Mouse (Mus musculus): ENCODE data around the gene Cldn13.
"Not testable (repeated sequence)": the region's sequence is repeated elsewhere in the genome, so short reads cannot be mapped to it uniquely, and the experiment has no call there.

Gene Cldn13

DNA sequence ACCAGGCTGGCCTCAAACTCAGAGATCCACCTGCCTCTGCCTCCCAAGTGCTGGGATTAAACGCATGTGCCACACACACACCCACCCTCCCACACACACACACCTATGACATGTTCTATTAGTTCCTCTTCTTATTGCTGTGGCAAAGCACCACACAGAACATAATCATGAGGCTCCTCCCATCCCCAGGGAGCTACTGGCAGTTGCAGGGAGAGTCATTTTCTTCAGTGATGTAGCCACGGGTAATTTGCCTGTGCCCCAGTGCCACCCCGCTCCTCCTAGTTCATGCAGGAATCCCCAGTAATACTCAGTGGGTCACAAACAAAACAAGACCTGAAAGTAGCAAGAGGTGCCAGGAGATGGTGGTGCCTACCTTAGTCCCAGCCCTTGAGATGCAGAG, 19.3 kb upstream of the Cldn13 start:
- DNase-seq (ENCODE audit: low read depth in 1 of 2, low spot score in 2 of 2): no peak

DNA sequence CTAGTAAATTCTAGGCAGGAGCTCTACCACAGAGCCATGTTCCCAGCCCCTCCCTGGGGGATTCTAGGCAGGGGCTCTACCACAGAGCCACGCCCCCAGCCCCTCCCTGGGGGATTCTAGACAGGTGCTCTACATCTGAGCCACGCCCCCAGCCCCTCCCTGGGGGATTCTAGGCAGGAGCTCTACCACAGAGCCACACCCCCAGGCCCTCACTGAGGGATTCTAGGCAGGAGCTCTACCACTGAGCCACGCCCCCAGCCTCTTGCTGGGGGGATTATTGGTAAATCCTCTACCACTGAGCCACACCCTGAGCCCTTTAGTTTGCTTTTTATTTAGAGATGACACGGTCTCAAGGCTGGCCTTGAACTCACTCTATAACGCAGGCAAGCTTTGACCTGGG, 18.4 kb upstream of the Cldn13 start:
- not testable (repeated sequence) for DNase-seq (ENCODE audit: low read depth in 1 of 2, low spot score in 2 of 2)

- no peak for DNase-seq (ENCODE audit: low read depth in 1 of 2, low spot score in 2 of 2)
Measured at GRCm38 (mm10) chr5:134933281-134933680, 18.0 kb upstream of the Cldn13 start.

DNA sequence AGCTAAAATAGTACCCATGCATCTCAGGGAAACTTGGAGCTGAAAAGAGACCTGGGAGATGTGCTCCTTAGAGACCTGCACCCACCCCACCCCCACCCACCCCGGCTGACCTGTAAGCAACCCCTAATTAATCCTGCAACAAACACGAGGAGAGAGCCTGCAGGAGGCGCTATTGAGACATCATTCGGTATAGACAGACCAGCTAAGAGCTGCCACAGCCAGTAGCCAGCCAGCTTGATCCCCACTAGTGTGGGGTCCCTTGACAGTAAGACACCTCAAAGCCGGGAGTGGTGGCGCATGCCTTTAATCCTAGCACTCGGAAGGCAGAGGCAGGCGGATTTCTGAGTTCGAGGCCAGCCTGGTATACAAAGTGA, 17.6 kb upstream of the Cldn13 start:
- DNase-seq (ENCODE audit: low read depth in 1 of 2, low spot score in 2 of 2): peak in 1 of 2 experiments; percentile 33

DNA sequence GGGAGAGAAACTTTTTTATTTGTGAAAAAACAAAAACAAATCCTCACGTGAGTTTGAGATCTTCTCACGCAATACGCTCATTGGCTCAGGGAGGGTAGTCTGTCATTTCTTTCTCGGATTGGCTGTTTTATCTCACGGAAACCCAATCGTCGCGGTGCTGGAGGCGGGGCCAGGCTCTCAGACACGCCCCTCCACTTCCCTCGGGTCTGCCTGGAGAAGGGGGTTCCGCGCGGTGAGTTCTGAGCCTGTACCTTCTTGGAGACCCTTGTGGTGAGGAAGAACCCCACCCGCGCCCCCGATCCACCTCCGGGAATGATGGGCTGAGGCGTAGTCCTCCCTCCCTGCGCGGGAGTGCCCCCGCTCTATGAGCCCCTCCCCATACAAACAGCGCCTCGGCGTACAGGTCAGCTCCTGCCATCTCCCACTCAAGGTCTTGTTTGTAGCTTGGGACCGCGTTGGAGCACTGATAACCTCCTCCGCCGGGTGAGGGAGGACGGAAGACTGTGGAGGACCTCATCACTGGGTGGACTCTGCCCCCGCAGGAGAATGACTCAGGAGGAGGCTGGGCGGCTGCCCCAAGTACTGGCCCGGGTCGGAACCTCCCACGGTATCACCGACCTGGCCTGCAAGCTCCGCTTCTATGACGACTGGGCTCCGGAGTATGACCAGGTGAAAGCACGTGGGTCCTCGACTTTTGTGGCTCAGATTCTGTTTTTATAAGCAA, 17.0 kb upstream of the Cldn13 start, which contains the start of gene Mettl27:
Gene Mettl27, plus strand, starts transcription at position 190 of the 724 bp plus-strand sequence.
- peak; percentile 51 to 73 for DNase-seq (ENCODE audit: low read depth in 1 of 2, low spot score in 2 of 2)

- DNase-seq (ENCODE audit: low read depth in 1 of 2, low spot score in 2 of 2): no peak
Measured at GRCm38 (mm10) chr5:134929988-134930387, 14.7 kb upstream of the Cldn13 start.

DNA sequence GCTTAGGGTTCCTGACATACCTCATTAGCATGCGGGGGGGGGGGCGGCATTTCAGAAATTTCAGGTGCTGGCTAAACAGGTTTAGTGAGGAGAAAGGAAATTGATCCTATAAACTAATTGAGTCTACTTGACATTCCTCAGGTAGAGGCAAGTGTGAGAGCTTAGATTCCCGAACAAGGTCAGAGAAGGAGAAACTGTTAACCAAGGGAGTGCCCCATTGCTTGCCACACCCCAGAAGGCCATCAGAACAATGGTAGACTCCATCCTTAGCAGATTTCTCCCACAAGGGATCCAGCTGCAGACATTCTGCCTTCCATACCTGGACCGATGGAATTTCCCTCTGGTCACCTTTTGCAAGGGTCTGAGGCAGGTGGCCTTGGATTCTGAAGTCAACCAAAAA, 11.4 kb upstream of the Cldn13 start:
- no peak for DNase-seq (ENCODE audit: low read depth in 1 of 2, low spot score in 2 of 2)

- no peak for DNase-seq (ENCODE audit: low read depth in 1 of 2, low spot score in 2 of 2)
Measured at GRCm38 (mm10) chr5:134923141-134923540, 7.8 kb upstream of the Cldn13 start.

DNA sequence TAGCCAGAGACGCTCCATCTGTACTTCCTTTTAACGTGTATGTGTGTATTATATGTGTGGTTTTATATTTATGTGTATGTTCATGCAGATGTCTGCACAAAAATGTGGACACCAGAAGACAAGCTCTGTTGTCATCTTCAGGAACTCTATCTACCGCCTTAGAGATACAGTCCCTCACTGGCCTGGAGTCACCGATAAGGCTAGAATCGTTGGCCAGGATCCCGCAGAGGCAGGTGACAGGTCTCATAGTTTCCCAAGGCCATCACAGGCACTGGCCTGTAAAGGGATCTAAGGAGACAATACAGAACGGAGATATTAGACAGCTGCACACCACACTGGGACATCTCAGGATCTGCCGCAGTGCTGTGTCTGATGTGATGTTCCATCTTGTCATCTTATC, 5.8 kb upstream of the Cldn13 start:
- no peak for DNase-seq (ENCODE audit: low read depth in 1 of 2, low spot score in 2 of 2)

DNA sequence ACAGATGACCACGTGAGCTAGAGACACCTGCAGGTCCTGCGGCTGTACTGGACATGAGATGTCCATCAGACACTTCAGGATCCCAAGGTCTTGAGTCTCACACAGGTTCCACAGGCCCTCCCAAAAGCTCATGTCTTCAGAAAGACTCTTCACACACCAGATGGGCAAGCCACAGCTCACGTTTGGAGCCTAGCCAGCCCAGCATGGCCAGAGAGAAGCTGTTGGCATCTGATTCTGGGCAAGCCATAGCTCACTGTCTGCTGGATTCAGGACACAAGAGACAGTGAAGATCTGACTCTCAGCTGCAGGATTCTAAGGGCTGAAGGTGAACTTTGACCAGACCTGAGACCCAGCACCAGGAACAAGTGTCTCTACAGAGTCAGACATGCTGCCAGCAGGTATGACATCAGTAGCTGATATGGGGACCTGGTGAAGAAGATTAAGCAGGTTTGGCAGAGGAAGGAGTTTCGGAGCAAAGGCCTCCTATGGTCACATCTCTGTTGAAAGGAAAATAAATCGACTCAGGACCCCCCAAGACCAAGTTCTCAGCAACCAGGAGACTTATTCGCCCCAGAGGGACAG, 4.9 kb upstream of the Cldn13 start:
- DNase-seq (ENCODE audit: low read depth in 1 of 2, low spot score in 2 of 2): no peak

DNA sequence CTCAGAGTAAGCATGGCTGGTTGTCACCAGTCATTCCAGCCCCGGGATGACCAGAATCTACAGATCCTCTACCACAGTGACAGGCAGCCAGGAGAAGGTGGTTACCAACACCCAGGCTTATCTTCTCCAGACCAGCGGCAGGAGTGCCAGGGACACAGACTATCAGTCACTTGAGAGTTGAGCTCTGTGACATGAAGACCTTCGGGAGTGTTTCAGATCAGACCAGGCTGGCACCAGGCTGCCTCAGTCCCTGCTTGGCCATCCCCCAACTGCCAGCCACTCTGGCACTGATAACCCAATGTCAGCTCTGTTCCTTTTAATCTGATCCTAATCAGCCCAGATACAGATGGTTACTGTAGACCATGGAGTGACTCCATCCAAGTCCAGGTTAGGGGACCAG, 3.8 kb upstream of the Cldn13 start:
- no peak for DNase-seq (ENCODE audit: low read depth in 1 of 2, low spot score in 2 of 2)

GRCm38 (mm10) chr5:134918071-134918832, 2.9 kb upstream of the Cldn13 start:
- DNase-seq (ENCODE audit: low read depth in 1 of 2, low spot score in 2 of 2): no peak

DNA sequence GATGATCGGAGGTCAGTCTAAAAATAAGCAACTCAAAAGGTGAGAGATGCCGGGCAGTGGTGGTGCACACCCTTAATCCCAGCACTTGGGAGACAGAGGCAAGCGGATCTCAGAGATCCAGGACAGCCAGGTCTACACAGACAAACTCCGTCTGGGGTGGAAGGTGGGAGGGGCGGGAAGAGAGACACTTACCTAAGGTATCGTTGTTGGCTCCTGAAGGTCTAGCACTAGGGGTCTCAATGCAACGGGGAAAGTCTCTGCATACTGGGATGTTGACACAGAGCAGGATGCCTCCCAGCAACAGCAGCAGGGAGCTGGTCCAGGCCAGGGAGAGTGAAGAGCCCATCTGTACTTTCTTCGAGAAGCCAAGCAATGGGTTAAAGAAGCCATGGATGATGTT, 816 bp downstream of the Cldn13 start:
- no peak for DNase-seq (ENCODE audit: low read depth in 1 of 2, low spot score in 2 of 2)

DNA sequence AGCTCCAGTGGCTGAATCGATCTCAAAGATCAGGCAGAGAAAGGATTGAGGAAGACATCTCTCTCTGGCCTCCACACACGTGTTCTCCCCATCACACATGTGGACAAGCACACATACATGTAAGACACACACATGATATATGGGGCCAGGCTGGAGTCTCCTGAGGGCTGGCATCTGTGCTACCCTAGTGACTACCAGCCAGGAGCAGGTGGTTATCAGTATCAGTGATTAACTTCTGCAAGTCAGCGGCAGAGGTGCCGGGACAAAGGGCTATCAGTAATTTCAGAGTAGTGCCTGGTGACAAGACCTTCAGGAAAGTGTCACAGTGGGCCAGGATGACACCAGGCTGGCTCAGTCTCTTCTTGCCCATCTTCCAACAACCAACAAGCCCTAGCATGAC, 1.6 kb downstream of the Cldn13 start:
- no peak for DNase-seq (ENCODE audit: low read depth in 1 of 2, low spot score in 2 of 2)

DNA sequence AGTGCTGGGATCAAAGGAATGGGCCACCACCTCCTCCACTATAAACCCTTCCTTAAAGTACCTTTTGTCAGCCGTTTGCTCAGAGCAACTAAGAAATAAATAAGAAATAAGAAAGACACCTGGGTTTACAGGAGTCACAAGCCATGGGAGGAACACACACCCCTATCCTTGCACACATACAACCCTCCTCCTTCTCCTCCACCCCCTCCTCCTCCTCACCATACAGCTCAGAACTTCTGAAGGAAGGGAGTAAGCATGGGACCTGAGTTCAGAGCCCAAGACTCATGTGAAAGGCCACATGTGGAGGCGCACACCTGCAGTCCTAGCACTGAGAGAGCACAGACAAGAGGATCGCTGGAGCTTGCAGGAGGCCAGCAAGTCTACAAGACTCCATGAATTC, 2.0 kb downstream of the Cldn13 start:
- DNase-seq (ENCODE audit: low read depth in 1 of 2, low spot score in 2 of 2): no peak

DNA sequence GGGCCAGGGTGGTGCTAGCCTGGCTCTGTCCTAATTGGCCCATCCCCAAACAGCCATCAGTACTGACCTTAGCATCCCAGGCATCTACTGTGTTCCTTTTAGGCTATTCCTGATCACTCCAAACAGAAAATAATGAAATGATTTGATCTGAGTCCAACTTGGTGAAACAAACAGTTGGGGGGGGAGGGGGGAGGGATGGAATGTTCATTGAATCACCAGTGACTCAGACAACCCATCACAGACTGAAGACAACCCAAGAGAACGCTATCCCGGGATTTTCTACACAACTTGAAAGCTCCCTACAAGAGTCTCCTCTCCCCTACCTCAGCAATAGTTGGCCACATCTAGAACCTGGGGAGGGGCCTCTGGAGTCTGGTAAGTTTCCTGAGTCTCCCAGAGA, 3.4 kb downstream of the Cldn13 start:
- no peak for DNase-seq (ENCODE audit: low read depth in 1 of 2, low spot score in 2 of 2)

DNA sequence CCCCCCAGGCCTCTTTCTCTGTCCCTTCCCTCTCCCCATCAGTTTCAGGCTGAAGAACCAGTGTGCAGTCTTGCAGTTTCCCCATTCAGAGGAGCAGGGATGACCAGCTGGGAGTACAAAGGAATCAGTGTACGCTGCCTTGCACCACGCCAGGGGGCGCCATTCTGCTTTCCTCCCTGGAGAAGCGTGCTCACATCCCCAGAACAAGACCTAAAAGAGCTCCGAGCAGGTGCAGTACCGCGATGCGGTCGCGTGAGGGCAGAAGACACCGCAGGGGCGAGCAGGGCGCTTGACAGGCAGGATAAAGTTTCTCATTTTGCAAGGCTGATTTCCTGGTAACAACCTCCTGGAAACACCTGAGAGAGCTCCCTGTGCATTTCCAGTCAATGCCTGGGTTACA, 8.2 kb downstream of the Cldn13 start:
- DNase-seq (ENCODE audit: low read depth in 1 of 2, low spot score in 2 of 2): peak; percentile 35 to 53

- no peak for DNase-seq (ENCODE audit: low read depth in 1 of 2, low spot score in 2 of 2)
Measured at GRCm38 (mm10) chr5:134906633-134907032, 8.7 kb downstream of the Cldn13 start, which contains the start of gene Tmem270. Gene Tmem270, minus strand, starts transcription at chr5:134906733.

DNA sequence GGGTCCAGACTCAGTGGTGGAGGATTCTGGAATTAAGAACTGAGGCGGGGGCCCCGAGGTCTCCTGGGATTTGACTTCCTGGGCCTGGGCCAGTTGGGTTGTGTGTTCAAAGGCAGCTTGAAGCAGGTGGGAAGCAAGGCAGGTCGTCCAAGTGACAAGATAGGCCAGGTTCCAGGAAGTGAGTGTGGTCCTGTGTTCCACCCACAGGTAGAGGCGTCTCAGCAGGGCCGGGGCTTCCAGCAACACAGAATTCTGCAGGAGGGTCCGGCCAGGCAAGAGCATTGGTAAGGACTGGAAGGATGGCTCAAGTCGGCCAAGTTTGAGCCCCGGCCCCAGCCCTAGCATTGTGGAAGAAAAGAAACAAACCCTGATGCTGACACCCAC, 13.7 kb downstream of the Cldn13 start:
- DNase-seq (ENCODE audit: low read depth in 1 of 2, low spot score in 2 of 2): no peak

DNA sequence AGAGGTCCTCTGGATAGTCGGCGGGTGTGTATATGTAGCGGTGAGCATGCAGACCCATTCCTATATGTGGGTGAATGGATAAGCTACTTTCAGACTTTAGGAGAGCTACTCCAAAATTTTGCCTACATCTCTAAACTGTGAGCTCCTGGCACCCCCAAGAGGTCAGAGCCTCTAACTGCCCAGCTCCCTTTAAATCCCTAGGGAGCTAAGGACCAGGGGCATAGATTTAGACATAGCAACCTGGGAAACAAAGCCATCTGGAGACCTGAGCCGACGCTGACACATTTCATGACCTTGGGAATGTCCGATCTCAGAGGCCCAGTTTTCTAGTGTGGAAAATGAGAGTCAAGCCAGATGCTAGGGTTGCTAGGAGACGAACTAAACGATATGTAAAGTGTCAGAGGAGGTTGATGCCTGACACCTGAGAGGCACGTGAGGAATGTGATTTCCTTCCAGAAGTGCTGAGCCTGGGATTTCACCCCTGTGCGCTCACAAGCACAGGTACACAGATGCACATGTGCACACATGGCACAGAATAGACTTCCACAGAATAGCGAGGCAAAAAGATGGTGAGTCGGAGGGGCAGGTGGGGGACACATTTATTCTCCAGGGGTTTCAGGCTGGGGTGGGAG, 14.2 kb downstream of the Cldn13 start:
- no peak for DNase-seq (ENCODE audit: low read depth in 1 of 2, low spot score in 2 of 2)

GRCm38 (mm10) chr5:134897596-134897995, 17.7 kb downstream of the Cldn13 start:
- no peak for DNase-seq (ENCODE audit: low read depth in 1 of 2, low spot score in 2 of 2)

- DNase-seq (ENCODE audit: low read depth in 1 of 2, low spot score in 2 of 2): no peak
Measured at GRCm38 (mm10) chr5:134896965-134897364, 18.4 kb downstream of the Cldn13 start.
